Mouse (Mus musculus): ENCODE results near the gene Chchd6. TPM values are rescaled to one million over a fixed set of nuclear protein-coding genes. Genes with fewer than 3 reads are reported as not detected.
A peak's percentile ranks its signal among the peaks of the same experiment; 100 is the strongest.

Gene Chchd6
- polyA plus RNA-seq, 1 experiment from 2014 or later, result 8.8 TPM

- no peak overlapping the region for H3K9ac ChIP-seq (replicated peaks)
- H3K4me3 ChIP-seq (ENCODE audit: low read depth, low read length), result no peak overlapping the region
- no peaks in the 10 kb centered on the region for H3K27me3 ChIP-seq (ENCODE audit: insufficient read depth, low read length)
- 77% methylated on average over 2 of the region's 2 CpGs for WGBS (ENCODE audit: insufficient replicate concordance)
- H3K36me3 ChIP-seq (replicated peaks; ENCODE audit: insufficient read depth, low read length), result no peaks in the 10 kb centered on the region
- H3K27ac ChIP-seq (ENCODE audit: low read depth), result no peak overlapping the region
- no peak overlapping the region for H3K4me2 ChIP-seq (ENCODE audit: low read depth, low read length)
- TF ChIP-seq EP300 (IDR thresholded peaks at IDR 0.05; ENCODE audit: low read depth) (no peak), CTCF (IDR thresholded peaks at IDR 0.05; ENCODE audit: low read depth) (no peak)
- ATAC-seq (no peak), DNase-seq (no peak)
- H3K9me3 ChIP-seq (ENCODE audit: low read length), result no peaks in the 10 kb centered on the region
- H3K4me1 ChIP-seq (ENCODE audit: insufficient read depth), result peaks cover 4% of the 10 kb centered on the region; the same call in 1 of the 2 replicates
These were observed 210.8 kb downstream of the Chchd6 start for GRCm38 (mm10) chr6:89384699-89385098.

- Histone ChIP-seq H3K4me3 (ENCODE audit: low read depth, low read length) (no peak overlapping the region), H3K4me1 (ENCODE audit: insufficient read depth) (peaks cover 4% of the 10 kb centered on the region; the same call in 1 of the 2 replicates), H3K4me2 (ENCODE audit: low read depth, low read length) (no peak overlapping the region), H3K27me3 (ENCODE audit: insufficient read depth, low read length) (no peaks in the 10 kb centered on the region), H3K27ac (ENCODE audit: low read depth) (no peak overlapping the region), H3K9me3 (ENCODE audit: low read length) (no peaks in the 10 kb centered on the region), H3K36me3 (replicated peaks; ENCODE audit: insufficient read depth, low read length) (no peaks in the 10 kb centered on the region), H3K9ac (replicated peaks) (no peak overlapping the region)
- DNase-seq (no peak), ATAC-seq (no peak)
- WGBS (ENCODE audit: insufficient replicate concordance), result 65% methylated on average over 5 of the region's 5 CpGs
- TF ChIP-seq EP300 (IDR thresholded peaks at IDR 0.05; ENCODE audit: low read depth), result no peak
- TF ChIP-seq CTCF (IDR thresholded peaks at IDR 0.05; ENCODE audit: low read depth), result no peak
These were observed 213.6 kb downstream of the Chchd6 start for GRCm38 (mm10) chr6:89381851-89382250.

GRCm38 (mm10) chr6:89381172-89381571 is 214.3 kb downstream of the Chchd6 start:
- Histone ChIP-seq H3K4me3 (ENCODE audit: low read depth, low read length) (no peak overlapping the region), H3K27me3 (ENCODE audit: insufficient read depth, low read length) (no peaks in the 10 kb centered on the region), H3K36me3 (replicated peaks; ENCODE audit: insufficient read depth, low read length) (no peaks in the 10 kb centered on the region), H3K9ac (replicated peaks) (no peak overlapping the region), H3K4me1 (ENCODE audit: insufficient read depth) (peaks cover 4% of the 10 kb centered on the region; the same call in 1 of the 2 replicates), H3K4me2 (ENCODE audit: low read depth, low read length) (no peak overlapping the region), H3K27ac (ENCODE audit: low read depth) (no peak overlapping the region), H3K9me3 (ENCODE audit: low read length) (no peaks in the 10 kb centered on the region)
- ATAC-seq (no peak), DNase-seq (no peak)
- TF ChIP-seq EP300 (IDR thresholded peaks at IDR 0.05; ENCODE audit: low read depth), result no peak
- no peak for TF ChIP-seq CTCF (IDR thresholded peaks at IDR 0.05; ENCODE audit: low read depth)
- WGBS (ENCODE audit: insufficient replicate concordance), result 61% methylated on average over 3 of the region's 3 CpGs

GRCm38 (mm10) chr6:89380751-89381150 is 214.7 kb downstream of the Chchd6 start:
- WGBS (ENCODE audit: insufficient replicate concordance), result 68% methylated on average over 3 of the region's 3 CpGs
- H3K27me3 ChIP-seq (ENCODE audit: insufficient read depth, low read length), result no peaks in the 10 kb centered on the region
- H3K36me3 ChIP-seq (replicated peaks; ENCODE audit: insufficient read depth, low read length), result no peaks in the 10 kb centered on the region
- no peak overlapping the region for H3K27ac ChIP-seq (ENCODE audit: low read depth)
- no peaks in the 10 kb centered on the region for H3K9me3 ChIP-seq (ENCODE audit: low read length)
- peaks cover 4% of the 10 kb centered on the region; the same call in 1 of the 2 replicates for H3K4me1 ChIP-seq (ENCODE audit: insufficient read depth)
- H3K4me3 ChIP-seq (ENCODE audit: low read depth, low read length), result no peak overlapping the region
- H3K9ac ChIP-seq (replicated peaks), result no peak overlapping the region
- TF ChIP-seq CTCF (IDR thresholded peaks at IDR 0.05; ENCODE audit: low read depth) (no peak), EP300 (IDR thresholded peaks at IDR 0.05; ENCODE audit: low read depth) (no peak)
- no peak overlapping the region for H3K4me2 ChIP-seq (ENCODE audit: low read depth, low read length)
- DNase-seq (no peak), ATAC-seq (no peak)

- no peak overlapping the region for H3K4me3 ChIP-seq (ENCODE audit: low read depth, low read length)
- no peak overlapping the region for H3K4me2 ChIP-seq (ENCODE audit: low read depth, low read length)
- DNase-seq, result no peak
- H3K27ac ChIP-seq (ENCODE audit: low read depth), result no peak overlapping the region
- no peaks in the 10 kb centered on the region for H3K9me3 ChIP-seq (ENCODE audit: low read length)
- WGBS (ENCODE audit: insufficient replicate concordance), result 65% methylated on average over 2 of the region's 2 CpGs
- H3K36me3 ChIP-seq (replicated peaks; ENCODE audit: insufficient read depth, low read length), result no peaks in the 10 kb centered on the region
- ATAC-seq, result no peak
- H3K27me3 ChIP-seq (ENCODE audit: insufficient read depth, low read length), result no peaks in the 10 kb centered on the region
- TF ChIP-seq CTCF (IDR thresholded peaks at IDR 0.05; ENCODE audit: low read depth) (no peak), EP300 (IDR thresholded peaks at IDR 0.05; ENCODE audit: low read depth) (no peak)
- peaks cover 4% of the 10 kb centered on the region; the same call in 1 of the 2 replicates for H3K4me1 ChIP-seq (ENCODE audit: insufficient read depth)
- H3K9ac ChIP-seq (replicated peaks), result no peak overlapping the region
These were observed 217.2 kb downstream of the Chchd6 start for GRCm38 (mm10) chr6:89378264-89378663.

GRCm38 (mm10) chr6:89368812-89369211 is 226.6 kb downstream of the Chchd6 start:
- Histone ChIP-seq H3K4me2 (ENCODE audit: low read depth, low read length) (no peak overlapping the region), H3K4me3 (ENCODE audit: low read depth, low read length) (no peak overlapping the region), H3K4me1 (ENCODE audit: insufficient read depth) (no peaks in the 10 kb centered on the region), H3K36me3 (replicated peaks; ENCODE audit: insufficient read depth, low read length) (no peaks in the 10 kb centered on the region), H3K9ac (replicated peaks) (no peak overlapping the region), H3K27ac (ENCODE audit: low read depth) (peak overlapping the region; percentile 11; the same call in 1 of the 2 replicates), H3K9me3 (ENCODE audit: low read length) (0 out of 2 replicates have a peak, but pooled peaks cover 2% of the 10 kb centered on the region), H3K27me3 (ENCODE audit: insufficient read depth, low read length) (0 out of 2 replicates have a peak, but pooled peaks cover 3% of the 10 kb centered on the region)
- TF ChIP-seq CTCF (IDR thresholded peaks at IDR 0.05; ENCODE audit: low read depth) (no peak), EP300 (IDR thresholded peaks at IDR 0.05; ENCODE audit: low read depth) (no peak)
- ATAC-seq (no peak), DNase-seq (no peak)

- Histone ChIP-seq H3K9me3 (ENCODE audit: low read length) (0 out of 2 replicates have a peak, but pooled peaks cover 2% of the 10 kb centered on the region), H3K27me3 (ENCODE audit: insufficient read depth, low read length) (peaks cover 14% of the 10 kb centered on the region), H3K9ac (replicated peaks) (no peak overlapping the region), H3K27ac (ENCODE audit: low read depth) (no peak overlapping the region), H3K4me3 (ENCODE audit: low read depth, low read length) (no peak overlapping the region), H3K36me3 (replicated peaks; ENCODE audit: insufficient read depth, low read length) (no peaks in the 10 kb centered on the region), H3K4me1 (ENCODE audit: insufficient read depth) (peaks cover 12% of the 10 kb centered on the region), H3K4me2 (ENCODE audit: low read depth, low read length) (no peak overlapping the region)
- 40% methylated on average over 3 of the region's 3 CpGs for WGBS (ENCODE audit: insufficient replicate concordance)
- ATAC-seq (no peak), DNase-seq (no peak)
- TF ChIP-seq EP300 (IDR thresholded peaks at IDR 0.05; ENCODE audit: low read depth), result no peak
- no peak for TF ChIP-seq CTCF (IDR thresholded peaks at IDR 0.05; ENCODE audit: low read depth)
These were observed 231.1 kb downstream of the Chchd6 start for GRCm38 (mm10) chr6:89364342-89364741.

Measured in liver, postnatal 0 days (tissue).